Mouse (Mus musculus): ENCODE measurements at regions not wholly inside any gene's neighbourhood (a gene's known extent, or its start where the extent isn't known, plus 50 kb on each side); places are given as distances from the start of the nearest gene placed in this dataset.

- no peak for TF ChIP-seq CTCF (IDR thresholded peaks at IDR 0.05; ENCODE audit: borderline replicate concordance, insufficient read depth, low read depth, low read length)
- no peak for TF ChIP-seq POLR2A (IDR thresholded peaks at IDR 0.05; ENCODE audit: borderline replicate concordance, insufficient read depth, low read length)
Measured at GRCm38 (mm10) chr10:100811639-100812038, 221.4 kb downstream of the 1700017N19Rik start.

All from cerebellum, adult 2 months (tissue).